Mouse (Mus musculus) liver, adult 10 weeks (tissue): Measurements from ENCODE around the gene Olfr994. TPM values are rescaled to one million over a fixed set of nuclear protein-coding genes. Genes with fewer than 3 reads are reported as not detected.

Experiments
- polyA plus RNA-seq: library from polyadenylated mRNA; stranded (reverse); fragments of 350-450 nt; fragmentation: Illumina TruSeq; extraction: RNeasy Lipid Tissue Mini Kit (QIAGEN cat#74804); gene quantifications from one replicate; pipeline ENCODE4 v1.2.3, GENCODE M21; 2014; ENCODE audit warnings: low read depth, low replicate concordance

Gene Olfr994
- polyA plus RNA-seq: not detected

GRCm38 (mm10) chr2:85436351-85436750 lies at the start of gene Olfr994:
Gene Olfr994 (minus strand): TSS chr2:85436451.

GRCm38 (mm10) chr2:85443539-85443938 lies 7.3 kb upstream of the Olfr994 start, which contains the start of gene Olfr995:
Gene Olfr995 (minus strand): TSS chr2:85443639.

GRCm38 (mm10) chr2:85414777-85415176 lies 21.5 kb downstream of the Olfr994 start, which contains the start of gene Olfr993:
Gene Olfr993 (minus strand): TSS chr2:85414877.

GRCm38 (mm10) chr2:85409369-85409768 lies 26.9 kb downstream of the Olfr994 start, which contains the start of gene Olfr992:
Gene Olfr992 (minus strand): TSS chr2:85409469.

Other genes starting within 250 kb of the Olfr994 start
- not detected for gene Lrrc55, start 239.3 kb downstream of the Olfr994 start, polyA plus RNA-seq
- gene Olfr987, start 97.1 kb downstream of the Olfr994 start, polyA plus RNA-seq: not detected
- not detected for gene Olfr988, start 73.2 kb downstream of the Olfr994 start, polyA plus RNA-seq
- not detected for gene Olfr992, start 27.0 kb downstream of the Olfr994 start, polyA plus RNA-seq
- not detected for gene Olfr993, start 21.6 kb downstream of the Olfr994 start, polyA plus RNA-seq
- gene Olfr995, start 7.2 kb upstream of the Olfr994 start, polyA plus RNA-seq: not detected
- gene 4833423E24Rik, start 82.6 kb upstream of the Olfr994 start, polyA plus RNA-seq: not detected
- gene Olfr996, start 142.8 kb upstream of the Olfr994 start, polyA plus RNA-seq: not detected
- not detected for gene Olfr998, start 152.5 kb upstream of the Olfr994 start, polyA plus RNA-seq
- not detected for gene Olfr1000, start 175.5 kb upstream of the Olfr994 start, polyA plus RNA-seq
- gene Olfr1002, start 214.3 kb upstream of the Olfr994 start, polyA plus RNA-seq: not detected
- gene Olfr154, start 228.0 kb upstream of the Olfr994 start, polyA plus RNA-seq: not detected
- gene Olfr1006, start 242.3 kb upstream of the Olfr994 start, polyA plus RNA-seq: not detected